Mouse (Mus musculus) right cerebral cortex, adult 2 months (tissue): ENCODE results near the gene Fkbp4.
"Not testable (repeated sequence)": the region's sequence is repeated elsewhere in the genome, so short reads cannot be mapped to it uniquely, and the experiment has no call there.

Source experiments
- DNase-seq, 2 experiments: peaks; one replicate each; pipeline ENCODE4 v3.0.0; 2021 to 2022; ENCODE audit warnings: low spot score in 2 of 2

Gene Fkbp4

GRCm38 (mm10) chr6:128397574-128398261 is 40.8 kb downstream of the Fkbp4 start:
- DNase-seq = no peak

GRCm38 (mm10) chr6:128390683-128391082 is 47.8 kb downstream of the Fkbp4 start:
- no peak for DNase-seq

GRCm38 (mm10) chr6:128389185-128389584 is 49.3 kb downstream of the Fkbp4 start:
- no peak for DNase-seq

GRCm38 (mm10) chr6:128385026-128385425 is 53.5 kb downstream of the Fkbp4 start:
- no peak for DNase-seq

- no peak for DNase-seq
Observed at GRCm38 (mm10) chr6:128383752-128384151, 54.7 kb downstream of the Fkbp4 start.

- no peak for DNase-seq
Observed at GRCm38 (mm10) chr6:128381254-128381653, 57.2 kb downstream of the Fkbp4 start.

GRCm38 (mm10) chr6:128380594-128381167 is 57.8 kb downstream of the Fkbp4 start:
- DNase-seq = not testable (repeated sequence)
